Mouse (Mus musculus) 416B (cell line): ENCODE results near the gene Selenos.

ENCODE experiments used
- DNase-seq: peaks from one replicate; pipeline ENCODE4 v3.0.0; 2011; ENCODE audit warnings: low read depth

The Selenos gene

DNA sequence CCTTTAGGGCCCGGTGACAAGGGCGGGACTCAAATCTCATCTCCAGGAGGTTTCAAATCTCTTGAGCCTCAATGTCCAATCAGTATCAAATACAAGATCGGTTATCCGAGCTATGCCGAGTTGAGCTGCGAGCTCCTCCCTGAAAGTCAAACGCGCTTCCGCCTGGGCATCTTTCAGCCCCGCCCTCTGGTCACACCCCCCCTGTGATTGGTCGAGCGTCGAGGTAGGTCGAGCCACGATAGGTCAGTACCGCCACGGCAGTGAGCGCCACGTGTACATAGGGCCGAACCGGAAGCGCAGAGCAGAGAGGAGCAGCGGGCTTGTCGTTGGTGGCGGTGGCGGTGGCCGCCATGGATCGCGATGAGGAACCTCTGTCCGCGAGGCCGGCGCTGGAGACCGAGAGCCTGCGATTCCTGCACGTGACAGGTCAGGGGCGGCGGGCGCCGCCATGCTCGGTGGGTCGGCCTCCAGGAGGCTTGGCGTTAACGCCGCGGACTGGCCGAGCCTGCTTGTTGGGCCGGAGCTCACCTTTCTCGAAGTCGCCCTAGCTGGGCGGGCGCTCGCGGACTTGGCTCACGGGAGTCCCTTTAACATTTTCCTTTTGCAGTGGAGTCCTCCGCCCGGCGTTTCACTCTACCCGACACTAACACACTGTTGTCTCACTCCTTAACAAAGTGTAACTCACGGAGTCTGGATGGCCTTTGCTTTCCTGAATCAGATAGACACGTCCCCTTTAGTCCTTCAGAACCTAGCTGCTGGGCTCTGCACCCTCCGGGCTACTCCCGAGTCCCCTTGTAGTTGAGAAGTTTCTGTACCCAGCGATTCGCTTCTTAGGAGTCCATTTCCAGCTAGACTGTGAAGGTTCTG is at the start of gene Selenos:
TSS of gene Selenos (plus strand) at position 286 of the 867 bp plus-strand sequence.
- DNase-seq: peak; percentile 99

DNA sequence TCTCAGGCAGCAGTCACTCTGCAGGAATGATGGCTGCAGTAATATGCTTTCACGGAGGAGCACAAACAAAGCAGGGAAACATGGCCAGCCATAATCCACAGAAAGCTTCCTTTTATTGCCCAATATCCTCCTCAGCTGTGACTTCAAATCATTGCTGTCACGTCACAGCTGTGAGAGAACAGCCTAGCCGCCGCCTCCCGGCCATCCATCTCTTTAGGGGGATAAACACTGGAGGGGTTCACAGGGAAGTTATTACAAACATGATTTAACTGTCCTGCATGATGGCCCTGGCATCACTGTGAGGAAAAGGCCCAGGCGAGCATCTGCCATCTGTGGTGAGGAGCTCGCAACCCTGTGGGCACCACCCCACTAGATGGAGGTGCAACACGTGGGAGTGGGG is 42.6 kb upstream of the Selenos start:
- no peak for DNase-seq

DNA sequence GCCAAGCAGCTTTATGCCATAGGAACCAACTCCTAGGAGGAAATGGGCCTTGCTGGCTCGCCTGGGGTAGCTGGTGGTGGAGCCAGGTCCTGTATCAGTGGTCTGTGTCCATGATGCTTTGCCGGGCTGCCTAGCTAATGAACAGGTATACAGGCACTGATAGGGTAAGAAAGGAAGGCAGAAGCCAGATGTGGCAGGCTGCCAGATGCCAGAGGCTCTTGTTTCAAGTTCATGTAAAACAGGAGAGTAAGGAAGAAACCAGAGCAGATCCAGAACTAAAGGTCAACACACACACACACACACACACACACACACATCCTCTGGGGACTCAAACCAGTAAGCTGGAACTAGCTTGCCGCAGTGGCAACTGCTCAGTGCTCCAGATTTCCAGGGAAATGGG is 41.2 kb upstream of the Selenos start:
- DNase-seq: no peak

DNA sequence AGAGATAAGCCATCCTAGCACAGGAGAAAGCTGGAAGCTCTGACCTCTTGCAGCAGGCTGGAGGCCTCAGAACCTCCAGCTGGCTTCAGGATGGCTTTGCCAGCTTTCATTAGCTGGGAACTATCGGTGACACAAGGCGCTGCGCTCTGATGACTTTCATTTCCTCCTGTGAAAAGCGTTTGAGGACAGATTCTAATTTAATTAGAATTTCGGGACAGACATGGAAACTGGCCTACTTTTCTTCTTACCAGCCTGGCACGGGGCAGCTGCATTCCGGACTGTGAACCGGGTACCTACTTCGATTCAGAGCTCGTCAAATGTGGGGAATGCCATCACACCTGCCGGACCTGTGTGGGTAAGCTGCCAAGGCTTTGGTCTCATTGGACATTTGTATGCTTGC is 40.7 kb upstream of the Selenos start:
- DNase-seq: no peak

DNA sequence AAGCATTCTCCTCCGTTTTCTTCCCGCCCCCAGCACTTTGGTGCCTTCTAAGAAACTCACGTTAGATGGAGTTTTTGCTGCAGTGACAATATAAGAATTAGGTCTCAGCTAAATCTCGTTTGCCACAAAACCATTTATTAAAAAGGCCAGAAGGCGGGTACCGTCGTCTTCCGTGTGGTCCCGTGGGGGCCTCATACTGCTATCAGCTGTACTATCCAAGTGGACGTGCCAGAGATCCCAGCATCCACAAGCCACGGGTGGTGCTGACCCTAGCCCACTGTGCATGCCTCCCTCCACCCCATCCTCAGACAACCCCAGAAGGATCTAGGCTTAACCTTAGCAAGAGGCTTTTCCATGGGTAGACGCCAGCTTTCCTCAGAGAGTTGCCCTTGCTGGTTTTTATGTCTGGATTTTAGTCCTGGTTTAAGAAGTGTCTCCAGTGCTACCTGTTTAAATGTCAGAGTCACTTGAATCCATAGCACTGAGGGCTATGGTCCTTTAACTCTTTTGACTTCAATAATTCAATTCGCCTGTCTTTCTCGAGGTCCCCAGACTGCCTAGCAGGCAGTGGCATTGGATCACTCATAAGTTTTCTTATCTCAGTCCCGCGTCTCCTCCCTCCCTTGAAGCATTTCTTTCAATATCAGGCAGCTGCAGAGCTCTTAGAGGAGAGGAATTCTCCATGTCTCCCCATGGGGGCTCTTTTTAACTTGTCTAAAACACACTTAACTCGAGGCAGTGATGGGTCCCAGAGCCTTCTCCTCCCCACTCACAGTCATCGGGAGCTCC is 39.2 kb upstream of the Selenos start:
- no peak for DNase-seq

DNA sequence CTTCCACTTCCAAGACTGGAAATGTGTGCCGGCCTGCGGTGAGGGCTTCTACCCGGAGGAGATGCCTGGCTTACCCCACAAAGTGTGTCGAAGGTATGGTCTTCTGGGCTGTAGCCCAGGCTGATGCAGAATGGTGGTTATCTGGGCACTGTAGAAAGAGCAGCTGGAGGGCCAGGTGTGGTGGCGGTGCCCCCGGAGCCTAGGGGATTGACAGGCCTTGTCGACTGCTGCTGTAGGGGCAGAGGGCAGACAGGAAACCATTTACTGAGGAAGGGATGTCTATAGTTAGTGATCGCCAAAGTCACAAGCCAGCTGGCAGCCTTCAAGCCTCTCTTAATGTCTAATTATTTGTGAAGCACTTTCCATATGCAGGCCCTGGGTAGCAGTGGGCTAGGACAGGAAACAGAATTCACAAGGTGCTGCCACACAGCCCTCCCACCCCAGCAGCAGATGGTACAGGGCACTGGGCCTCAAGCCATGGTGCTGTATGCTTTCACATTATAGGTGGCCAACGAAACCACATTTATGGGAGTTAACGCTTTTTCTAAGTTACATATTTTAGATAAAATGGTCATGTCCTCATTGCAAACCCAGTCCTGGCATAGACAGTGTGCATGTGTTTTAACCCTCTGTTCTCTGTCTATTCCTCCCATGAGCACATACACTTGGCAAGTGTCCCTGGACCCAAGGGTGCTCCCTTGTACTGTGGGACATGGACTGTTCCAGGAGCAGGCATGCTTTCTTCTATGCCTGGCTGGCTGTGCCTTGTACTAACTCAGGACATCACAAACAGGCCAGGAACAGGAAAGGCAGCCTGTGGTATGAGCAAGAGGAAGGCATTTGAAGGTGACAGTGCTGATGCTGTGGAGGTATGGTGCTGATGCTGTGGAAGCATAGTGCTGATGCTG is 35.6 kb upstream of the Selenos start, which contains the start of gene Gm45213:
TSS of gene Gm45213 (plus strand) at position 51 of the 908 bp plus-strand sequence.
- DNase-seq: no peak

DNA sequence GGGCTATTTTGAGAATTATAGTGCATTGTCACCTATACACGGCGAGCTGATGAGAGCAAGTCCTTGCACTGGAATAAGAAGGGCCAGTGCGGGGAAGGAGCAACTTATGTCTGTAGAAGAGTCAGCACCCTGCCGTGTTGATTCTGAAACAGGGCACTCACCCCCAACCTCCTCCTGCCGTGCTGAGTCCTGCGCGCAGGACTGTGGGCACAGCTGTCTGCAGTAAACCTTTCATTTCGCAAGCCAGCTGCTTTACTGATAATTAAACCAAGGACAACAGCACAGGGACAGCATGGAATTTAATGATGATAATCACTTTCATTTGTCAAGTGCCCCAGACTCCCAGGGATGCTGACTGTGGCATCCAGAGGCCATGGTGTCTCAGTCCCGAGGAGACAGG is 34.8 kb upstream of the Selenos start:
- DNase-seq: no peak

DNA sequence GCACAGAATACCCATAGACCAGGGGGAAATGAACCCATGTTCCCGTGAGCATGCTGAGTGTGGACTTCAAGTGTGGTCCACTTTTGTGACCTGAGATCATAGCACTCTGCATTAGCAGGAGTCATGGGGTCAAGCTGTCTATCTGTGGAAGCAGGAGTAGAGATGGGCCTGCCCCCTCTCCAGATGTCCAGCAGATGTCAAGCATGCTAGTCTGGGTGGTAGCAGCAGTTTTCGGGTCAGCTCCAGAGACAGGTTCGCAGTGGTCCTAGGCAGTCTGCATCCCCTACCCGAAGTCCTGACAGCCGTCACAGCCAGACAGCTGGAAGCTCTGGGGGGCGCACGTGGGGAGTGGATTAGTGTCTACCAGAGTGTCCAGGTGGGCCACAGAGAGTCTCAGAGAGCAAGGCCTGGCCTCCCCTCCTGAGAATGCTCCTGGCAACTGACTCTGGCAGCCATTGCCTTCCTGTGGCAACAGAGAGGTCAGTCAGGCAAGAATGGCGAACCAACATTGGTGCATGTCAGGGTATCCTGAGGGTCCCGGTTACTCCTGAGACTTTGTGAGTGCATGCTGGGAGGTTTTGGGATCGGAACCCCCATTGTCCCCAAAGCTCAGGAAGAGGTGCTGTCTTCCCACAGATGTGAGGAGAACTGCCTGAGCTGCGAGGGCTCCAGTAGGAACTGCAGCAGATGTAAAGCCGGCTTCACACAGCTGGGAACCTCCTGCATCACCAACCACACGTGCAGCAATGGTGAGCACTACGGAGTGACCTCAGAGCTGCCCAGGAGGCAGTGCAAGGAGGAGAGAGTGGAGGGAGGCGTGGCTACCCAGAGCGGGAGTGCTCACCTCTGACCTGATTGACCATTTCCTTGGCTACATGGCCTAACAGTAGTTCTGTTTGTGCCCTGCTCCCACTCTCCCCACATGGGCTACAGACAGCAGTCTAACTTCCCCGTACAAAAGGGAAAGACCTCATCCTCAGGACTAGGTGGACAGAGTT is 32.2 kb upstream of the Selenos start:
- DNase-seq: no peak

DNA sequence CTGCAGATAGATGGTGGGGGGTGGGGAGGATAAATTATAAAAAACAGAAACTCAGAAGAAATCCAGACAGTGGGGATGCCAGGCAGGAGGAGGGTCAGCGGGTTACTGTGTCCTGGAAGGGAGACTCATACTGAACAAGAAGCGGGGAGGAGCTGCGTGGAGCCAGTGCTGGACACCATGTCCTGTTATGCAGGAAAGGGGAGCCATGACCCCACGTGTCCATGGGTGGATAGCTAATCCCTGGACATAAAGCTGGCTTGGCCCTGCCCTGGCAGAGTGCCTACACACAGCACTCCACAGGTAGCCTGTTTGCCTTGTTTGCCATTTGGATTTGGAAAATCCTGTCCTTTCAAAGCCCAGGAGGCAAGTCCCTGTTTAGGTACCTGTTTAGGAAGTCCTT is 31.5 kb upstream of the Selenos start:
- DNase-seq: no peak

DNA sequence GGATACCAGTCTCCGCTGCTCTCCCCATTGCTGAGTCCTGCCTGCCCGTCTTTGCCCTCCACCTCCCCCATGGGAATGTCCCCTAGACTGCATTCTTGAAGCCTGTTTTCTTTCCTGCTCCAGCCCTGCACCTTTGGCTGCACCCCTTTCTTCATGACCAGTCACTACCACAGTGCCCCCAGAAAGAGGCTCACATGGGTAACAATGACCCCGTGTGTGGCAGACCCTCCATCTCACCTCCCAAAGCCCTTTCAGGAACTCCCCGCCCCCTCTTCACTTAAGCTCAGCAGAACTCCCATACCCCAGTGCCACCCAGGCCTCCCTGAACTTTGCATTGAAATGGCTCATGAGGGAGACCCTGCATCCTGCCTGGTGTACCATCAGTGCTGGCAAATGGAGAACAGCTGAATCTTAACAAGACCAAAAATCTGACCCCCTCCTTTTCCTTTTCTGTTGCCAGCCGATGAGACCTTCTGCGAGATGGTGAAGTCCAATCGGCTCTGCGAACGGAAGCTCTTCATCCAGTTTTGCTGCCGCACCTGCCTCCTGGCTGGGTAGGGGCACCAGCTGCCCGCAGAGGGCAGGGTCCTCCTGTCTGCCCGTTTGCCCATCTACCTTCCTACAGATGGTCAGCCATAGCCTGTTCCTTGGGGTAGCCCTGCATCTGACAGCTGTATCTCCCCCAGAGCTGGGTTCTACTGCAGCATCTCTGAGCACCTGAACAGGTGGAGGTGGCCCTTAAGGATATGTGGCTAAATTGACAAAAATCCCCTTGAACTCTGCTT is 30.8 kb upstream of the Selenos start:
- DNase-seq: no peak

DNA sequence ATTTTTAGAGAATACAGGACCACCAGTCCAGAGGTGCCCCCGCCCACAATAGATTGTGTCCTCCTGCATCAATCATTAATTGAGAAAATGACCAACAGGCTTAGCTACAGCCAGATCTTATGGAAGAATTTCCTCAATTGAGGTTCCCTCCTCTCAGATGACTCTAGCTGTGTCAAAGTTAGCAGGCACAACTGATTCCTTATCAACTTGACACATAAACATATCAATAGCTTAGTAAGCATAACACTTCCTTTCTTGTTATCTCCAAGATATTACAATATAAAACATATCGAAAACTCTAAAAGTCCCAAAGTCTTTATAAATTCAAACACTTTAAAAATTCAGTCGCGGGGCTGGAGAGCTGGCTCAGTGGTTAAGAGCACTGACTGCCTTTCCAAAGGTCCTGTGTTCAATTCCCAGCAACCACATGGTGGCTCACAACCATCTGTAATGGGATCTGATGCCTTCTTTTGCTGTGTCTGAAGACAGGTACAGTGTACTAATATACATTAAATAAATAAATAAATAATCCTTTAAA is 25.4 kb upstream of the Selenos start:
- DNase-seq: no peak

DNA sequence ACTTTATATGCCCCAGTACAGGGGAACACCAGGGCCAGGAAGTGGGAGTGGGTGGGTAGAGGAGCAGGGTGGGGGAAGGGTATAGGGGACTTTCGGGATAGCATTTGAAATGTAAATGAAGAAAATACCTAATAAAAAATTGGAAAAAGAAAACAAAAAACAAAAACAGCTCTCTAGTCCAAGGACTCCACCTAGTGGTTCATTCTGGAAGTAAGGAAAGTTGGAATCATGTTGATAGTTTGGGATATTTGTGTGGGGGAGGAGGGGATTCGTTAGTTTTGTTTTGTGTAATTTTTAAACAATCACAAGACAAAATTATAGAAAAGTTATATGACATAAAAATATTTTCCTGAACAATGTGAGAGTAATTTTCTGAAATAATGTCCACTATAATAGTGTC is 24.1 kb upstream of the Selenos start:
- peak; percentile 37 for DNase-seq

DNA sequence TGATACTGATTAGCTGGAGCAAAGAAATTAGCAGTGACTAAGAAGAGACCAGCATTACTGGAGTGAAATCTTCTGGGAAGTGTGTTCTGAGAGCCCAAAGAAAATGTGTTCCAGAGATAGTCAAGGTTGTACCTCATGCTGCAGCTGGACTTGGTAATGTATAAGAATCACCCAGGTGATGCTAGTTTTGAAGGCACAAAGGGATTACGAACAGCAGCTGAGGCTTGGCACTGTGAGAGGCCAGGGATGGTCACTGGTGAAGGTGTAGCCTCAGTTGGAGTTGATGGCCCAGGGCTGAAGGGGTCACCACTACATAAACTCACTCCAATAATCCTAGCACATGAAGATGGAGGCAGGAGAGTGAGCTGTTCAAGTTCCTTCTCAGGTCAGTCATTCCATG is 20.7 kb upstream of the Selenos start, which contains the start of gene Snrpa1:
TSS of gene Snrpa1 (plus strand) at position 301 of the 400 bp plus-strand sequence.
- DNase-seq: no peak

DNA sequence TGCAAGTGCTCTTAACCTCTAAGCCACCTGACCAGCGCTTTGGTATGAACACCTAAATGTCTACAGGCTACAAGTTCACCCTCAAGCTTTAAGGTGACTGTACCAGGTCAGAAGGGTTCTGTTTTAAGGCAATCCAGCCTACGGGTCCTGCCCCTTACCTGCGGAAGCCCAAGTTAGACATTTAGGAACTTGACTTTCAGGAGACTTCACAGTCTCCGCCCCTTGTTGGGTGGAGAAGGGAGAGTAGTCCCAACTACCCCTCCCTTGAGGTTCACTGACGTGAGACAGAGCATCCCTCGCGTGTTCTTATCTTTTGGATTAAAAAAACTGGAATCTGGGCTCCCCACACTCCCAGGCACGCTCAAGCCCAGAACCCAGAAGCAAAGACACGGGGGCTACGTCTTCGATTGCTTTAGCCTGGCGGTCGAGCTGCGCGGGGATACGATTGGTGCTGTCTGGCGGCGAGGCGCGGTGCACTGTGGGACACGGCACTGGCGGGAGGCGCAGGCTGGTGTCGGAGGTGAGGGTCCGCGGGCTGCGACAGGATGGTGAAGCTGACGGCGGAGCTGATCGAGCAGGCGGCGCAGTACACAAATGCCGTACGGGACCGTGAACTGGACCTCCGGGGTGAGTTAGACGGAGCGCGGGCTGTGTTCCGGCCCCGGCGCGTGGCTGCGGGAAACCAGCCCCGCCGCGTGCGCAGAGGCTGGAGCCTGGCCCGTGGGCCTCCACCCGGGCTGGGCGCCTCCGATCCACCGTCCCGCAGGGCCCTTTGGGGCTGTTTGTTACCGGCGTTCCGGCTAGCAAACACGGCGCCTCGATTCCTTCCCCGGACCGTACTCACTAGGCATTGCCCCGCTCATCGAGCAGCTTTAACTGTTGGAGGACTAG is 19.1 kb upstream of the Selenos start:
- DNase-seq: peak; percentile 85

DNA sequence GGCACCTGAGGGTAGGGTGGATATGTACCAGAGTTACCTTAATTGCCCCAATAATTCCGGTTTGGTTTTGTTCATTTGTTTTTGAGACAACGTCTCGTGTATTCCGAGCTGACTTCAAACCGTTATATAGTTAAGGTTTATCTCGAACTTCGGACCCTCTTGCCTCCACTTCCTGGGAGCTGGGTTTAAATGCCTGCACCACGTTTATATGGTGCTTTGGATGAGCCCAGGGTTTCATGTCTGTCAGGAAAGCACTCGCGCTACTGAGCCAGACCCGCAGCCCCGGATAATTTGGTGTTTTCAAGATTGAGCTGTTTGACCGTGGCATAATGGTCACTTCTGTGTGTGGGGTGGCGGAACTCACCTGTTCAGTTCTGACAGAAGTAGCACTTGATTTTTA is 18.4 kb upstream of the Selenos start:
- peak; percentile 32 for DNase-seq

DNA sequence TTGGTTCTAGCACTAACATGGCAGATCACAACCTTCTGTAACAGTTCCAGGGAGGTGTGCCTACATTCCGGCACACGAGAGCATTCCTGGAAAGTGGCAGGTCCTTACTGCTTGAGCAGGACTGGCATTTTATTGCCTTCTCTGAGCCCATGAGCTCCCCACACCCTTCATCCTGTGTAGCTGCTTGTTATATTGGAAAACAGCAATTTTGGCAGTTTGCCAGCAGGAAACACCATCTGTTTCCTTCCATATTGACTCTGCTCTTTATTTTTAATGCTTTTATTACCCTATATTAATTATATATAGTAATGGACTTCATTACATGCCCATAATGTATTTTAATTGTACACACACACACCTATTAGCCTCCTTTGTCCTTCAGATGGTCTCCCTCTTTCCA is 3.0 kb upstream of the Selenos start:
- peak; percentile 39 for DNase-seq

DNA sequence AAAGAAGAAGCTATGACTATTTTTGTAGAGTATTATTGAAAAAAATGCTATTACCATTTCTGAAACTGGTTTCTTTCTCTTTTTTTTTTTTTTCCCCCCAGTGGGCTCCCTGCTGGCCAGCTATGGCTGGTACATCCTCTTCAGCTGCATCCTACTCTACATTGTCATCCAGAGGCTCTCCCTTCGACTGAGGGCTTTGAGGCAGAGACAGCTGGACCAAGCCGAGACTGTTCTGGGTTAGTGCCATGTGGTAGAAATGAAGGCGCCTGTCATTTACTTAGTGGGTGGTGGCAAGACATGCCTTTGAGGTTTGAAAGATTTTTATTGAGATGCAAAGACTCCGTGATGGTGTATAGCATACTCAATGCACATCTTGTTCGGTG is 773 bp downstream of the Selenos start:
- DNase-seq: peak; percentile 52

DNA sequence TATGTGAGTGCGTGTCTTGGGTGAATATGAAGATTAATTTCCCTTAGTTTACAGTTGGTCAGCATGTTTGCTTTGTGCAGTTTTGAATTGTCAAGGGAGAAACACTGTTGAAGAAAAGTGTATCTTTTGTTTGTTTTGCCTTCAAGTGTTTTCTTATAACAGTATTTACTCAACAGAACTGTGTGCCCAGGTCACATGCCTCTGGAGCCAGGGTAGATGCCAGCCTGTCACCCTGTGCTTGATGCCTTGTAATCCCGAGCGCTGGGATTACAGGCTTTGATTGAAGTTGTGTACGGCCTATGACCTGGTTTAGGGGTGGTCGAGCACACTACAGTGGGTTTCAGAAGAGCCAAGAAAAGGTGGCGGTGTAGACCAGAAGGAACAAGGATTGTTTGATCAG is 4.3 kb downstream of the Selenos start:
- DNase-seq: no peak

DNA sequence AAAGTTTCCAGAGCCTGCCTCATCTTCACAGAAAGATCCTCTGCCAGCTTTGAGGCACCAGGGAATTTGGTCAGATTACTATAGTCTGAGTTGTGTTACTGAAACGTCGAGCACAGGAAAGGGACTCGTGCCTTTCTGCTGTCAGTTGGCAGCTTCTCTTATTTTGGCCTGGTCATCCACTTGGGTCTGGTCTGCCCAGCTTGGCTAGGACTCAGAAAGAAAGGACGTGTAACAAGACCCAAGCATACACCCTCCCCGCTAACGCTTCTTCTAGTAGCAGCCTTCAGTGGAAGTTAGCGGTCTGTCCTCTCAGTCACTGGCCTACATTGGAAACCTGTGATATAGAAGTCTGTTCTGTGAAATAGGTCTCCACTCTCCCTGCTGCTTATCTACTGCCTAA is 5.1 kb downstream of the Selenos start:
- no peak for DNase-seq
